Mouse (Mus musculus): ENCODE results near the gene H3f3a.
A peak's percentile ranks its signal among the peaks of the same experiment; 100 is the strongest.

H3f3a gene

GRCm38 (mm10) chr1:180822276-180822675 lies 8.5 kb upstream of the H3f3a start:
- DNase-seq (ENCODE audit: low spot score), result no peak

- no peak for DNase-seq (ENCODE audit: low spot score)
Observed at GRCm38 (mm10) chr1:180821101-180821500, 7.4 kb upstream of the H3f3a start.

- no peak for DNase-seq (ENCODE audit: low spot score)
Observed at GRCm38 (mm10) chr1:180818000-180818399, 4.3 kb upstream of the H3f3a start.

DNA sequence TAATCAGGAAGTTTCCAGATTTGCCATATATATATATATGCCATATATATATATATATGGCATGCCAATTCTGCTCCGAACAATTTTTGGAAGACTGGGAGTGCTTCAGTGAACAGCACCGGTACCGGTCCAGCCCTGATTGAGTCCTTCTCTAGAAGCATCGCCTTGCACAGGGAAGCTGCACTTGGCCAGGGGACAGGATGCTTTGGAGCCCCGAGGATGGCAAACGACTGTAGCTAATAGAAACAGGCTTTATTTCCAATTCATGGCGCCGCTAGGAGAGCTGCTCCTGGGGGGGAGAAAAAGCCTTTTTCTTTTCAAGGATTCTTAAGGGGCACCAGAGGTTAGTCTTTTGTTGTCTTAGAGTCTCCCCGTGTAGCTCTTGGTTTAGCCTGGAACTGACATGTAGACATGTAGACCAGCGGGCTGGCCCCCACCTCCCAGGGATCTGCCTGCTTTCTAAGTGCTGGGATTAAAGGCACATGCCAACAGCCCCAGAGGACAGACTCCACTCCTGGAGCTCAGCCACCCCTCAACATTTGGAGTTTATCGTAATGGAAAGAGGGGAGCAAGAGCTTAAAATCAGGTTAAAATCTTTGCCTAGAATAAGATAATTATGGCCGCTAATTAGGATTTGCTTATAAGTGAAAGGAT lies 1.8 kb upstream of the H3f3a start:
- DNase-seq (ENCODE audit: low spot score), result no peak

GRCm38 (mm10) chr1:180813409-180813884 lies 296 bp downstream of the H3f3a start:
- peak; percentile 94 for DNase-seq (ENCODE audit: low spot score)

DNA sequence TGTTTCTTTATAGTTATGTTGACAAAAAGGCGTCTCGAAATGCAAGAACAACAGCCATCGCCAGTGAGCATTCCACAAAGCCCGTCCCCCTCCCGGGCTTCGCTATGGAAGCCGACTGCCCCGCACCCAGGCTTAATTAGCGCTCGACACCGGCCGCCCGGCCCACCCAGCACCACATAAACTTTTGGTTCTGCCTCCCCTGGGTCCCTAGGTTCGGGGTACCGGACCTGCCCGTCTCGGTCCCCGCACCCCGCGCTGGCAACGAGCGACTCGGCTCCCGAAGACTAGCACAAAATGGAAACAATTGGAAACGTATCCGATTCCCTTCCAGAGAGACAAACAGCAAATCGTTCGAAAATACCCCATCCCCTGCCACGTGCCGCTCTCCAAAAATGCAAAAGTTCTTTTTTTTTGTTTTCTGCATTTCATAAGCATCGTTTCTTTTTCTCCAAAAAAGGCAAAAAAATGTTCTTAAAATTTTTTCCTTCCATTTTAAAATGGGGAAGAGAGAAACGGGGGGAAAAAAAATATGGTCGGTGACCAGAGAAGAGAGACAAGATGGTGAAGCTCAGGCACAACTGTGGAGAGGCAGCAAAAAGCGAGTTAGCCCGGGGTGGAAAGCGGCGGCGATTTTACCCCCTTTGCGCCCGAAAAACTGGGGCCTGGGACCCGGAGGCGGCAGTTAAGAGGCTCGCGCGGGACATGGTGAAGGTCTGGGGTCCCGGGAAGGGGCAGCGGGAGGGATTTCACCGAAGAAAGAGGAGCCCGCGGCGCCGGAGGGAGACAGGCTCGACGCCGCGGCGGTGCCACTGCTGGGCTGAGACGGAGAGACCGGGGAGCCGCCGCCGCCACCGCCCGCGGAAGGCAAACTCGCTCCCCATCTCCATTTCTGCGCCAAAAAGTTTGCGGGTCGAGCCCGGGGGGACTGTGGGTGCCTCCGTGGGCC lies 1.0 kb downstream of the H3f3a start:
- peak; percentile 68 for DNase-seq (ENCODE audit: low spot score)

- DNase-seq (ENCODE audit: low spot score), result no peak
Observed at GRCm38 (mm10) chr1:180811596-180812462, 1.9 kb downstream of the H3f3a start.

DNA sequence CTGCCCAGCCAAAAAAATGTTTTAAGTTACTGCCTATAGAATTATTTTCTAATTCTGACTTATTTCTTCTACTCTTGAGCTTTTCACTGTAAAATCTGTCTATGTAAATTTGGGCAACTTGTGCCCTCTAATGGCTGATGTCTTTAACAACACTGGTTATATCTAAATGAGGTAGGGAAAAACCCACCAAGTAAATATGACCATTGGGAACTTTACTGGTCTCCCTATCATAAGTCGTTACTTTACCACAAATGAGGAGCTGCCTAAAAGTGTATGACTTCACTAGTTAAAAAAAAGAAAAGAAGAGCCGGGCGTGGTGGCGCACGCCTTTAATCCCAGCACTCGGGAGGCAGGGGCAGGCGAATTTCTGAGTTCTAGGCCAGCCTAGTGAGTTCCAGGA lies 2.8 kb downstream of the H3f3a start:
- DNase-seq (ENCODE audit: low spot score), result no peak

- DNase-seq (ENCODE audit: low spot score), result no peak
Observed at GRCm38 (mm10) chr1:180808831-180809230, 4.9 kb downstream of the H3f3a start.

- no peak for DNase-seq (ENCODE audit: low spot score)
Observed at GRCm38 (mm10) chr1:180803881-180804280, 9.9 kb downstream of the H3f3a start.

GRCm38 (mm10) chr1:180801466-180801994 lies 12.2 kb downstream of the H3f3a start:
- no peak for DNase-seq (ENCODE audit: low spot score)

GRCm38 (mm10) chr1:180800814-180801213 lies 12.9 kb downstream of the H3f3a start:
- DNase-seq (ENCODE audit: low spot score), result no peak

- no peak for DNase-seq (ENCODE audit: low spot score)
Observed at GRCm38 (mm10) chr1:180800022-180800421, 13.7 kb downstream of the H3f3a start.

DNA sequence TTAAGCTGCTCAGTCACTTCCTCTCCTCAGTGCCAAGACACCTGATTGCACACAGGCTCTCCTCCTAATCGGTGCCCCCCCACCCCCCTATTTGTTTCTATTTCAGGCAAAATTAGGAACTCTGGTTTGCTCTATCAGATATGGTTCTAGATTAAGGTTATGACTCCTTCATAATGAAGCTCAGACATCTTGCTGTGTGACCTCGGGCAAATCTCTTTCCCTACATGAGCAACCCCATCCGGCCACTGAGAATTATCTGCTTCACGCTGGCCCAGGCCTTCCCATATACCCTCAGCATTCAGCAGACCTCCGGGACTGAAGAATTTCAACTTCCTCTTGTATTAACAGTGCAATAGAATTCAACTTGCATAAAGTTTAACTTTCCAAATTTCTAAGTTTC lies 14.5 kb downstream of the H3f3a start:
- DNase-seq (ENCODE audit: low spot score), result no peak

GRCm38 (mm10) chr1:180798660-180799059 lies 15.1 kb downstream of the H3f3a start:
- DNase-seq (ENCODE audit: low spot score), result no peak

DNA sequence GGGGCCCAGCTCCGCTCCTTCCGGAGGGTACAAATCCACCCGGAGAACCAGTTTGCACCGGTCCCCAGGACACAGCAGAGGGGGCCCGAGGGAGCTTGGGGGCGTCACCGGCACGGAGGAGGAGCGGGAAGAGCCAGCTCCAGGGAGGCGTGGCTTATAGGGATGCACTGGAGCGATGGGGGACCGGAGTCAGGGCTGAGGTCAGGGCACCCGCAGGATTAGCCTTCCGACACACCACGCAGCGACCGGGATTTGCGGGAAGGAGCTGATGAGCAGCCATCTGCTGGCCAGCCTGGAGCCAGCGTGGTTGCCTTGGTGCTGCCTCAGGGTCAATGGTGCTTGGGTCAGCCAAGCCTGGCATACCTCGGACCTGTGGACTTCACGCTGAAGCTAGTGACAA lies 19.6 kb downstream of the H3f3a start:
- peak; percentile 30 for DNase-seq (ENCODE audit: low spot score)

DNA sequence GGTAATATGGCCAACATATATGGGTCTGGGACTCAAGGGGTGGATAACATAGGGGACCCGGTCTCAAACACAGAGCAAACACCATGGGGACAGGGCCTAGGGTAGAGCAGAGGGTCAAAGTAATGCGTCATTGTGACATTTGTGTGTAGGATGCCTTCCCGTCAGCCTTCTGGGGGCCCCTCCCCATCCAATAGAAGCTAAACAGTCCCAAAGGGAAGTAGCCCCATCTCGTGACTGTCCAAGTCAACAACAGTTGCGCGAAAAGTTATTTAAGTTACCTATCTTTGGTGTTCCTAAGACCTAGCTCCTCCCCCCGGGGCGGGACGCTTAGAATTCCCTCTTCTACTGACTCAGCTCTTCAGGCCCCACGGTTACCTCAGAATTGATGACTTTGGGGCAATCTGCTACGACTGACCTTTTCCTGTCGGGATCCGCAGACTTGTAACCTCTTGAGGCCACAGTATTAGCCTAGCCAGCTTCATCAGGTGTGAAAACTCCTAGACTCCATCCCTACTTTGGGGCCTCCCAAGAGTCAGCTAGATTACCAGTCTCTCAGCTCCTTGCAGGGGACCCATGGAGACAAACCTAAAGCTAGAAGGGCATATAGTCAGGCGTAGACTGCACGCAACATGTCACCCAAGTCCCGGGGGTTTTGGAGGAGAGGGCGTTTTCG lies 20.2 kb downstream of the H3f3a start:
- DNase-seq (ENCODE audit: low spot score), result peak; percentile 33

DNA sequence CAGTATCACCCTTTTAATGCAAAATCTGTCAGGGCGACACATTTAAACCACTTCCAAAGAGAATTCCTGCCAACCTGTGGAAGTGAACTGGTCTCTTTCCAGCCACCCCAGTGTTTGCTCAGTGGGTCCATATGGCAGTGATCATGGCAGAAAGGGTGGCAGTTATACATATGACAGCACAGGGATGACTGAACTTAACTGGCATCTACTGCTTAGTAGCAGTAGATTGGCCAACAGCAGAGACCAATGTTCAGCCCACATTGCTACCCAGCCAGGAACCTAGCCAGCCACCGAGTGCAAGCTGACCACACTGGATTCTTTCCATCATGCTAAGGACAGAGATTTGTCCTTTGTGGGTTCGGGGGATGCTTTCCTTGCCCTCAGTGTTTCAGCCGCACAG lies 20.9 kb downstream of the H3f3a start:
- DNase-seq (ENCODE audit: low spot score), result no peak

DNA sequence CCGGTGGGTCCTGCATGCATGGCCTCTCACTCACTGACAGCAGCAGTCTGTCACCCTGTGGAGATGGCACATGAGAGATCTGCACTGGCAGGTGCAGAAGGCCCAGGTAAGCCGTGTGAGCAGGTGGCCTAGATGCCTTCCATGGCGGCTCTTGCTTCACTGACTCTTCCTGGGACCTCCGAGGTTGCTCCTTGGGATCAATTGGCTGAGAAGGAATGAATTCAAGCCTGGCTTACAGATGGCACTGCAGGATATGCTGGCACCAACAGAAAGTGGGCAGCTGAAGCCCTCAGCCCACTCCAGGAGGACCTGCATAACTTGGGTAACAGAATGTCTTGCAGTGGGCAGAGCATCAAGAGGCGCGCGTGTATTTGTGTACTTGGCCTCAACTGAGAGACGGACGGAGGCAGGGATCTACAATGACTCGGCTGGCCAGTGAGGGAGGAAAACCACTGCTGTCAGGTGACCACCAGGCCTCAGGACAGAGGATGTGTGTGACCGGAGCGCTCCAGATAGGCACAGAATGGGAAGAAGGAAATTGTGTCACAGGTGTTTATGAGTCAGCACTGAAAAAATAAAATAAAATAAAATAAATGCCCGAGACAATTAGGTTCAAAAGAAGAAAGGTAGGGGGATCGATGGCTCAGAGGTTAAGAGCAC lies 21.8 kb downstream of the H3f3a start:
- DNase-seq (ENCODE audit: low spot score), result no peak

- DNase-seq (ENCODE audit: low spot score), result no peak
Observed at GRCm38 (mm10) chr1:180783580-180783928, 30.2 kb downstream of the H3f3a start.

Measured in testis, postnatal 14 days (tissue).